Mouse (Mus musculus): ENCODE measurements around the gene Layn.

The Layn gene

GRCm38 (mm10) chr9:51052180-51052579 lies 24.7 kb downstream of the Layn start:
- H3K9me3 ChIP-seq (ENCODE audit: low read length) = no peaks in the 10 kb centered on the region
- H3K36me3 ChIP-seq (ENCODE audit: insufficient read depth, low read length) = no peaks in the 10 kb centered on the region
- H3K27me3 ChIP-seq (ENCODE audit: insufficient read depth, low read length) = no peaks in the 10 kb centered on the region
- H3K4me3 ChIP-seq (replicated peaks; ENCODE audit: low read length) = no peak overlapping the region
- TF ChIP-seq CTCF (conservative IDR thresholded peaks at IDR 0.05; ENCODE audit: low read length) = peak; percentile 39
- TF ChIP-seq POU5F1 (IDR thresholded peaks at IDR 0.05; ENCODE audit: borderline replicate concordance, low read length) = no peak
- no peaks in the 10 kb centered on the region for H3K4me1 ChIP-seq (replicated peaks; ENCODE audit: low read depth, low read length)

GRCm38 (mm10) chr9:51042136-51042535 lies 34.8 kb downstream of the Layn start:
- H3K36me3 ChIP-seq (ENCODE audit: insufficient read depth, low read length) = no peaks in the 10 kb centered on the region
- no peak overlapping the region for H3K4me3 ChIP-seq (replicated peaks; ENCODE audit: low read length)
- no peaks in the 10 kb centered on the region for H3K27me3 ChIP-seq (ENCODE audit: insufficient read depth, low read length)
- no peaks in the 10 kb centered on the region for H3K9me3 ChIP-seq (ENCODE audit: low read length)
- no peaks in the 10 kb centered on the region for H3K4me1 ChIP-seq (replicated peaks; ENCODE audit: low read depth, low read length)
- no peak for TF ChIP-seq POU5F1 (IDR thresholded peaks at IDR 0.05; ENCODE audit: borderline replicate concordance, low read length)
- no peak for TF ChIP-seq CTCF (conservative IDR thresholded peaks at IDR 0.05; ENCODE audit: low read length)
- no peak for TF ChIP-seq NANOG (IDR thresholded peaks at IDR 0.05; ENCODE audit: borderline replicate concordance, low read length)

DNA sequence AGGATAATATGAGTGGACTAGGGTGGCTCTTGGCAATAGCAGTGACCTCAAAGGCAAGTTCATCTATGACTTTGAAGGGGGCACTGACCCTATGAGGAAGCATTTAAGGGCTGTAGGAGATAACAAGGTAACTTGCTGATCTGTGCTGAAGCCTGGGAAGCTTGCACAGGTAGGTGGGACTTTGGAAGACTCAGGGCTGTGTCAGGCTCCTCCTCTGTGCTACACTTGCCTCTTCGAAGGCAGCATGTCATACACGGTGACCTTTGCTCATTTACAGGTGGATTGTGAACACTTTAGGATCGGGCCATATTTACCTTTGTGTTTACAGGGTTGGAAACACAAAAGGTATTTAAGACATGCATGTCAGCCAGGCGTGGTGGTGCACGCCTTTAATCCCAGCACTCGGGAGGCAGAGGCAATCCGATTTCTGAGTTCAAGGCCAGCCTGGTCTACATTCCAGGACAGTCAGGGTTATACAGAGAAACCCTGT lies 35.4 kb downstream of the Layn start:
- no peaks in the 10 kb centered on the region for H3K27me3 ChIP-seq (ENCODE audit: insufficient read depth, low read length)
- no peak overlapping the region for H3K4me3 ChIP-seq (replicated peaks; ENCODE audit: low read length)
- TF ChIP-seq NANOG (IDR thresholded peaks at IDR 0.05; ENCODE audit: borderline replicate concordance, low read length) = no peak
- no peak for TF ChIP-seq POU5F1 (IDR thresholded peaks at IDR 0.05; ENCODE audit: borderline replicate concordance, low read length)
- no peak for TF ChIP-seq CTCF (conservative IDR thresholded peaks at IDR 0.05; ENCODE audit: low read length)
- no peaks in the 10 kb centered on the region for H3K4me1 ChIP-seq (replicated peaks; ENCODE audit: low read depth, low read length)
- H3K9me3 ChIP-seq (ENCODE audit: low read length) = no peaks in the 10 kb centered on the region
- no peaks in the 10 kb centered on the region for H3K36me3 ChIP-seq (ENCODE audit: insufficient read depth, low read length)

DNA sequence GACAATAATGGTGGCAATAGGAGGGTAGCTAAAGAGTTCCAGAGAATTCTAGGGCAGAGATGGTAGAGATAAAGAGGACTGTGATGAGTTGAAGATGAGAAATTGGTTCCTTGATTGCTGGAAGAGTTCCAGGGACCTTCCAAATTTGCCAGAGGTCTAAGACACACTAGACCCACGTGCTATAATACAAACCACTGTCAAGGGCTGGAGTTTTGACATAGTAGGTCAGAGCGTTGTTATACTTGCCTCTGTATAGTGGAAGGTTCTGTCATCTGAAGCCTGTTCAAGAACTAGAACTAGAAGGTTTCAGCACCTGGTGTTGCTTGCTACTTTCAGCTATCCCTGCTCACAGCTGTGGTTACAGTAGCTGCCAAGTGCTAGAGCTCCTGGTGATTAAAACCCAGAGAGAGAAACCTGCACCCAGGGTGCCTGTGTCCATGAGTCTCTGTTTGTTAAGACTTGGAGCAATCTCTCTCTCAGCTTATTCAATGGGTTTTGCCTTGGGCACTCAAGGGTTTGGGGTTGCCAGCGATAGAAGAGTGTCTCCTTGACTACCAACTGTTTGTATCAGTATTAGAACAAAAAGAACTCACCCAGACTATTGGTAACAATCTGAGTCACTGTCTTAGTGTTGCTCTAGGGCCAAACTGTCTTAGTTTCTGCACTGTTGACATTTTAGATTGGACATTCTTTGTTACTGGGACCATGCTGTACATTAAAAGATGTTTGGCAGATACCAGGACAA lies 43.9 kb downstream of the Layn start:
- no peak for TF ChIP-seq CTCF (conservative IDR thresholded peaks at IDR 0.05; ENCODE audit: low read length)
- TF ChIP-seq NANOG (IDR thresholded peaks at IDR 0.05; ENCODE audit: borderline replicate concordance, low read length) = no peak
- TF ChIP-seq POU5F1 (IDR thresholded peaks at IDR 0.05; ENCODE audit: borderline replicate concordance, low read length) = no peak
- H3K27me3 ChIP-seq (ENCODE audit: insufficient read depth, low read length) = peaks cover 4% of the 10 kb centered on the region; the same call in 1 of the 2 replicates

GRCm38 (mm10) chr9:51032291-51032690 lies 44.6 kb downstream of the Layn start:
- TF ChIP-seq NANOG (IDR thresholded peaks at IDR 0.05; ENCODE audit: borderline replicate concordance, low read length) = no peak
- TF ChIP-seq POU5F1 (IDR thresholded peaks at IDR 0.05; ENCODE audit: borderline replicate concordance, low read length) = no peak
- no peak for TF ChIP-seq CTCF (conservative IDR thresholded peaks at IDR 0.05; ENCODE audit: low read length)
- H3K9me3 ChIP-seq (ENCODE audit: low read length) = no peaks in the 10 kb centered on the region
- H3K27me3 ChIP-seq (ENCODE audit: insufficient read depth, low read length) = peaks cover 4% of the 10 kb centered on the region; the same call in 1 of the 2 replicates
- H3K4me3 ChIP-seq (replicated peaks; ENCODE audit: low read length) = no peak overlapping the region
- H3K36me3 ChIP-seq (ENCODE audit: insufficient read depth, low read length) = no peaks in the 10 kb centered on the region
- H3K4me1 ChIP-seq (replicated peaks; ENCODE audit: low read depth, low read length) = no peaks in the 10 kb centered on the region

More for the DNA sequence above, 43.9 kb downstream of the Layn start:
- Histone ChIP-seq H3K36me3 (ENCODE audit: insufficient read depth, low read length) (no peaks in the 10 kb centered on the region), H3K4me1 (replicated peaks; ENCODE audit: low read depth, low read length) (no peaks in the 10 kb centered on the region), H3K9me3 (ENCODE audit: low read length) (no peaks in the 10 kb centered on the region), H3K4me3 (replicated peaks; ENCODE audit: low read length) (no peak overlapping the region)

DNA sequence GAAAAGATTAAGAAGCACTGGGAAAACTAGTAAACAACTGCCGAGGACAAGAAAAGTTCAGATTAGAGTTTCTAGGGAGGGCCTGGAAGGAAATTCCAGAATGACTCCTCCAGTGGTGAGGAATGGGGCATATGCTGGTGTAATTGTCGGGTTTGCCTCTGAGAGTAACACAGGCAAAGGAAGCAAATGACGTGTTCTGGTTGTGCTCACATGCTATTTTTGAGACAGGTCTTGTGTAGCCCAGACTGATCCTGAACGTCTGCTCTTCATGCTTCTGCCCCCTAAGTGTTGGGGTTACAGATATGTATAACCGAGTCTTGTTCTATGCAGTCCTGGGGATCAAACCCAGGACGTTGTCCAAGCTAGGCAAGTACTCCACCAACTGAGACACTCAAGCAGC lies 45.3 kb downstream of the Layn start:
- TF ChIP-seq POU5F1 (IDR thresholded peaks at IDR 0.05; ENCODE audit: borderline replicate concordance, low read length) (no peak), NANOG (IDR thresholded peaks at IDR 0.05; ENCODE audit: borderline replicate concordance, low read length) (no peak), CTCF (conservative IDR thresholded peaks at IDR 0.05; ENCODE audit: low read length) (no peak)
- no peaks in the 10 kb centered on the region for H3K9me3 ChIP-seq (ENCODE audit: low read length)

DNA sequence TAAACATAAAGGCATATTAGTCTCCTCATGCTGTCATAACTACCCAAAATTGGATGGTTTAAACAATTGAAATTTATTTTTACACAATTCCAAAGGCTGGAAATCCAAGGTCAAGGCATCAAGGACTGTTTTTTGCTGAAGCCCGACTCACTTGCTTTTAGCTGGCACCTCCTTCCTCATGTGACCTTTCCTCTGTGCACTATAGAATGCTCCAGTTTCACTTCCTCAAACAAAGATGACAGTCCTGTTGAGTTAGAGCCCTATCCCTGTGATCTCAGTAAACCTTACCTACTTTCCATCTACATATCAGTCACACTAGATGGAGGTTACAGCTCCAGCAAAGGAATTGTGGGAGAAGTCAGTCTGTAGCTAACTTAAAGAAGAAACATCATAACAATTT lies 46.7 kb downstream of the Layn start:
- Histone ChIP-seq H3K36me3 (ENCODE audit: insufficient read depth, low read length) (no peaks in the 10 kb centered on the region), H3K9me3 (ENCODE audit: low read length) (no peaks in the 10 kb centered on the region), H3K27me3 (ENCODE audit: insufficient read depth, low read length) (peaks cover 4% of the 10 kb centered on the region; the same call in 1 of the 2 replicates), H3K4me1 (replicated peaks; ENCODE audit: low read depth, low read length) (no peaks in the 10 kb centered on the region), H3K4me3 (replicated peaks; ENCODE audit: low read length) (no peak overlapping the region)
- TF ChIP-seq NANOG (IDR thresholded peaks at IDR 0.05; ENCODE audit: borderline replicate concordance, low read length) = no peak
- TF ChIP-seq POU5F1 (IDR thresholded peaks at IDR 0.05; ENCODE audit: borderline replicate concordance, low read length) = no peak
- no peak for TF ChIP-seq CTCF (conservative IDR thresholded peaks at IDR 0.05; ENCODE audit: low read length)

More for the DNA sequence above, 45.3 kb downstream of the Layn start:
- Histone ChIP-seq H3K36me3 (ENCODE audit: insufficient read depth, low read length) (no peaks in the 10 kb centered on the region), H3K27me3 (ENCODE audit: insufficient read depth, low read length) (peaks cover 4% of the 10 kb centered on the region; the same call in 1 of the 2 replicates), H3K4me3 (replicated peaks; ENCODE audit: low read length) (no peak overlapping the region), H3K4me1 (replicated peaks; ENCODE audit: low read depth, low read length) (no peaks in the 10 kb centered on the region)

DNA sequence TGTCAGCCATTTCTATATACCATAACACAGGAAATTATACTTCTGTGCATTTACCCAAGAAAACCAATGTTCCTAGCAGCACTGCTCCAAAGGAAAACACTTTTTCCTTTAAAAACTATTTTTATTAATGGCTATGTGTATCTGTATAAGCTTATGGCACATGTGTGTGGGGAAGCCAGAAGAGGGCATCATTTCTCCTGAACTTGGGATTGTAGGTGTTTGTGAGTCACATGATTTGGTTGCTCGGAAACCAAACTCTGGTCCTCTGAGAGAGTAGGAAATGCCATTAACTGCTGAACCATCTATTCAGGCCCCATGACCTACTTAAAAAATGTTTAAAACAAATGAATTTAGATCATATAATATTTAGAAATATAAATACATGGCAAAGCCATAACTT lies 49.9 kb downstream of the Layn start:
- H3K4me1 ChIP-seq (replicated peaks; ENCODE audit: low read depth, low read length) = no peaks in the 10 kb centered on the region
- H3K36me3 ChIP-seq (ENCODE audit: insufficient read depth, low read length) = no peaks in the 10 kb centered on the region
- no peak for TF ChIP-seq NANOG (IDR thresholded peaks at IDR 0.05; ENCODE audit: borderline replicate concordance, low read length)
- TF ChIP-seq POU5F1 (IDR thresholded peaks at IDR 0.05; ENCODE audit: borderline replicate concordance, low read length) = no peak
- no peak for TF ChIP-seq CTCF (conservative IDR thresholded peaks at IDR 0.05; ENCODE audit: low read length)
- H3K27me3 ChIP-seq (ENCODE audit: insufficient read depth, low read length) = peaks cover 4% of the 10 kb centered on the region; the same call in 1 of the 2 replicates
- no peak overlapping the region for H3K4me3 ChIP-seq (replicated peaks; ENCODE audit: low read length)
- H3K9me3 ChIP-seq (ENCODE audit: low read length) = no peaks in the 10 kb centered on the region

All from E14TG2a.4 (cell line).